Mouse (Mus musculus) CD4-positive naive resting alpha-beta T cell, adult 76 days (primary cell): ENCODE data around the gene Tuba3a. TPM values are rescaled to one million over a fixed set of nuclear protein-coding genes. Genes with fewer than 3 reads are reported as not detected.

ENCODE experiments used
- total RNA-seq: library from RNA; stranded (reverse); gene quantifications from one replicate; pipeline ENCODE4 v1.2.4, GENCODE M21; 2023

The Tuba3a gene
- not detected for total RNA-seq

DNA sequence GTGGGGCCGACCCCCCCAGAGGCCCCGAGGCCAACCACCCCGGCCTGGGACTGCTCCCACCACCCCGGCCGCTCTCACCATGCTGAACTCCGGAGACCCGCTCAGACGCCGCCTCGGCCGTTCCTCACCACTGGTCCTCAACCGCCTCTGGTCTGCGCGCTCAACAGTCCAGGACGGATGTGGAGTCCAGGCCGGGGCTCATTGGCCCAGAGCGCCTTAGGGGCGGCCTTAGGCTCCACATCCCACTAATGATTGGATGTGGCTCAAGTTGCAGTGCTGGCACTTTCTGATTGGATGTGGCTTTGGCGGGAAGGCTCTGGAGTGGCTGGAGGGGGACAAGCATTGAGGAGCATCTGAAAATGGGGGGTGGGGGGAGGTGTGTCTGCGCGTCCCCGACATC, at the start of gene Tuba3a:
Gene Tuba3a (minus strand): TSS at position 153 of the 400 bp plus-strand sequence.

DNA sequence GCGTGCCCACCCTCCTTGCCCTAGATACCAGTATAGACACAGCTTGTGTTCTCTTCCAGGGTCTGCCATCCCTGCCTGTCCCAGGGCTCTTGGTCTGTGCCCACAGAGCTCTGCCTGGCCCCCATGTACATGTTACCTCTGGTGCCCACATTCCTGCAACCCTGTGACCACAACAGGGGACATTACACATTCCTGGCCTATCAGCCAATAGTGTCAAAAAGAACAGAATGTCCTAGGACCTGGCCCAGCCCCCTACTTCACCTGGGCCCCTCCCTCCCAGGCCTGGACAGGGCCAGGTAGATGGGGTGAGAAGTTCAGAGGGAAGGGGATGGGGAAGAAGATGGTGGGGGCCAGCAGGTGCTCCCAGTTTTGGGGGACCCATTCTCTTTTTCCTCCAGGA, 34.5 kb upstream of the Tuba3a start, which contains the start of gene Scnn1a:
Gene Scnn1a (plus strand): TSS at position 337 of the 400 bp plus-strand sequence.

GRCm38 (mm10) chr6:125313546-125314230, 27.8 kb upstream of the Tuba3a start, which contains the start of gene Ltbr:
Gene Ltbr, minus strand, starts transcription at chr6:125313885.

GRCm38 (mm10) chr6:125236782-125237181, 49.1 kb downstream of the Tuba3a start, which contains the start of gene Cd27:
Gene Cd27, minus strand, starts transcription at chr6:125237010.

GRCm38 (mm10) chr6:125231117-125232044, 54.5 kb downstream of the Tuba3a start, which contains the start of gene Tapbpl:
Gene Tapbpl, minus strand, starts transcription at chr6:125231860.

Other genes with a start within 250 kb of the Tuba3a start
- 72.1 TPM for gene Ing4, start 246.3 kb downstream of the Tuba3a start, total RNA-seq
- 10.1 TPM for gene Acrbp, start 236.4 kb downstream of the Tuba3a start, total RNA-seq
- gene Lpar5, start 218.1 kb downstream of the Tuba3a start, total RNA-seq, result 12.8 TPM
- gene Chd4, start 190.1 kb downstream of the Tuba3a start, total RNA-seq, result 269 TPM
- gene Nop2, start 154.1 kb downstream of the Tuba3a start, total RNA-seq, result 31.9 TPM
- gene Iffo1, start 140.8 kb downstream of the Tuba3a start, total RNA-seq, result 32.4 TPM
- gene Gapdh, start 119.6 kb downstream of the Tuba3a start, total RNA-seq, result 445 TPM
- 28.7 TPM for gene Ncapd2, start 94.3 kb downstream of the Tuba3a start, total RNA-seq
- 19.4 TPM for gene Mrpl51, start 94.2 kb downstream of the Tuba3a start, total RNA-seq
- 95.8 TPM for gene Vamp1, start 70.5 kb downstream of the Tuba3a start, total RNA-seq
- 29.7 TPM for gene Tapbpl, start 54.2 kb downstream of the Tuba3a start, total RNA-seq
- 174 TPM for gene Cd27, start 49.0 kb downstream of the Tuba3a start, total RNA-seq
- gene Ltbr, start 27.8 kb upstream of the Tuba3a start, total RNA-seq, result 0.88 TPM
- gene Scnn1a, start 34.6 kb upstream of the Tuba3a start, total RNA-seq, result not detected
- gene Tnfrsf1a, start 63.3 kb upstream of the Tuba3a start, total RNA-seq, result 71.1 TPM
- gene Plekhg6, start 94.8 kb upstream of the Tuba3a start, total RNA-seq, result not detected
- gene Cd9, start 208.7 kb upstream of the Tuba3a start, total RNA-seq, result 48.0 TPM